Mouse (Mus musculus) limb, embryonic 13.5 days (tissue): ENCODE data around the gene Kif5a. TPM values are rescaled to one million over a fixed set of nuclear protein-coding genes. Genes with fewer than 3 reads are reported as not detected.

Experiments
- ATAC-seq: fragments of 200-750 bp; cut with Nextera tagmentation; 2 replicates; pipeline ENCODE4 v1.8.0; 2017; ENCODE audit warnings: low read depth, moderate number of reproducible peaks, moderate TSS enrichment; ENCODE audit not compliant: low FRiP score
- H3K27ac ChIP-seq: fragments of 300-500 bp; sonication (generic); 2 replicates; pipeline ENCODE4 v1.5.1; 2015; ENCODE audit warnings: inconsistent platforms, mild to moderate bottlenecking, moderate library complexity
- H3K27me3 ChIP-seq: fragments of 300-500 bp; sonication (generic); 2 replicates; pipeline ENCODE4 v1.6.1; 2015; ENCODE audit warnings: mild to moderate bottlenecking, inconsistent platforms
- H3K36me3 ChIP-seq: fragments of 300-500 bp; sonication (generic); 2 replicates; pipeline ENCODE4 v1.6.1; 2015; ENCODE audit warnings: inconsistent platforms, mild to moderate bottlenecking, moderate library complexity
- H3K4me1 ChIP-seq: fragments of 300-500 bp; sonication (generic); 2 replicates; pipeline ENCODE4 v1.6.1; 2015; ENCODE audit warnings: inconsistent platforms
- H3K4me2 ChIP-seq: fragments of 300-500 bp; sonication (generic); replicated peaks from 2 replicates; pipeline ENCODE4 v1.6.1; 2015; ENCODE audit warnings: inconsistent platforms, mild to moderate bottlenecking, moderate library complexity
- H3K4me3 ChIP-seq: fragments of 300-500 bp; sonication (generic); 2 replicates; pipeline ENCODE4 v1.5.1; 2015; ENCODE audit warnings: moderate library complexity, mild to moderate bottlenecking, inconsistent platforms
- H3K9ac ChIP-seq: fragments of 300-500 bp; sonication (generic); 2 replicates; pipeline ENCODE4 v1.6.1; 2015; ENCODE audit warnings: mild to moderate bottlenecking, inconsistent platforms
- H3K9me3 ChIP-seq: fragments of 300-500 bp; sonication (generic); 2 replicates; pipeline ENCODE4 v1.6.1; 2016; ENCODE audit warnings: inconsistent platforms
- WGBS: fragments of 180-500 bp; shearing (Covaris S2); methylation state at CpG from one replicate; pipeline ENCODE4 v1.1.7; 2015; 5-methylcytosine and 5-hydroxymethylcytosine counted together
- polyA plus RNA-seq: library from polyadenylated mRNA; unstranded; fragments of >200 nt; fragmentation: Nextera tagmentation; extraction: Ambion mirVana; gene quantifications from 2 replicates; pipeline ENCODE4 v1.2.1, GENCODE M21; 2015

The Kif5a gene
- polyA plus RNA-seq, 1 experiment from 2014 or later, result 4.8 TPM

- peaks cover 48% of the 10 kb centered on the region for H3K27me3 ChIP-seq
- peak overlapping the region; percentile 40 for H3K9ac ChIP-seq
- no peak overlapping the region for H3K27ac ChIP-seq
- peak overlapping the region; percentile 45 for H3K4me2 ChIP-seq
- no peaks in the 10 kb centered on the region for H3K9me3 ChIP-seq
- H3K36me3 ChIP-seq, result peaks cover 56% of the 10 kb centered on the region
- no peak for ATAC-seq
- no peak overlapping the region; the same call in 1 of the 2 replicates for H3K4me3 ChIP-seq
- 13% methylated on average over 20 of the region's 20 CpGs for WGBS
- H3K4me1 ChIP-seq, result peaks cover 34% of the 10 kb centered on the region
Observed at GRCm38 (mm10) chr10:127183759-127184158, 79.4 kb downstream of the Kif5a start.

GRCm38 (mm10) chr10:127182624-127183023 is 80.5 kb downstream of the Kif5a start:
- Histone ChIP-seq H3K4me1 (peaks cover 36% of the 10 kb centered on the region), H3K9me3 (no peaks in the 10 kb centered on the region), H3K4me2 (no peak overlapping the region), H3K27me3 (peaks cover 59% of the 10 kb centered on the region), H3K4me3 (no peak overlapping the region), H3K9ac (no peak overlapping the region), H3K36me3 (peaks cover 56% of the 10 kb centered on the region), H3K27ac (no peak overlapping the region)
- ATAC-seq, result no peak
- 89% methylated on average over 4 of the region's 4 CpGs for WGBS

DNA sequence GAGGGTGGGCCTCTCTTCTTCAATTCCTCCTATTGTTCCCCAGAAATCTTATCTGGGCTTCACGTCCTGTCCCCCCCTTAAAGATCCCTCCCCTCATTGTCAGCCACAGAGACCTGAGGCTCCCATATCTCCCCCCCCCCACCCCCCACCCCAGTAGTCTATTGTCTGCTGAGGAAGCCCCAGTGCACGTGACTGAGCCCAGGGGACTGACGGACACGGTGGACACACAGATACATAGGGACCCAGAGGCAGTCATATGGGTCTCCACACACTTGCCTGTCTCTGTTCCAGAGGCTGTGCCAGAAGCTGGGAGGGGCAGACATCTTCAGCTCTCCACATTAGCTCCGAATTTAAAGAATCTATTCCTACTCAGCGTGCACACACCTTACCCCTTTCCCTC is 81.6 kb downstream of the Kif5a start:
- Histone ChIP-seq H3K9me3 (no peaks in the 10 kb centered on the region), H3K4me3 (no peak overlapping the region), H3K9ac (no peak overlapping the region), H3K36me3 (peaks cover 50% of the 10 kb centered on the region), H3K4me1 (peaks cover 37% of the 10 kb centered on the region), H3K27ac (no peak overlapping the region), H3K27me3 (peaks cover 70% of the 10 kb centered on the region), H3K4me2 (no peak overlapping the region)
- no peak for ATAC-seq
- 77% methylated on average over 6 of the region's 6 CpGs for WGBS

- H3K4me2 ChIP-seq, result peak overlapping the region; percentile 60
- H3K4me3 ChIP-seq, result peak overlapping the region; percentile 33
- 26% methylated on average over 3 of the region's 3 CpGs for WGBS
- H3K27ac ChIP-seq, result no peak overlapping the region
- H3K9me3 ChIP-seq, result no peaks in the 10 kb centered on the region
- peaks cover 40% of the 10 kb centered on the region for H3K4me1 ChIP-seq
- peak overlapping the region; percentile 59 for H3K9ac ChIP-seq
- H3K36me3 ChIP-seq, result peaks cover 41% of the 10 kb centered on the region
- peaks cover 77% of the 10 kb centered on the region for H3K27me3 ChIP-seq
- no peak for ATAC-seq
Observed at GRCm38 (mm10) chr10:127180695-127181047, 82.5 kb downstream of the Kif5a start.

DNA sequence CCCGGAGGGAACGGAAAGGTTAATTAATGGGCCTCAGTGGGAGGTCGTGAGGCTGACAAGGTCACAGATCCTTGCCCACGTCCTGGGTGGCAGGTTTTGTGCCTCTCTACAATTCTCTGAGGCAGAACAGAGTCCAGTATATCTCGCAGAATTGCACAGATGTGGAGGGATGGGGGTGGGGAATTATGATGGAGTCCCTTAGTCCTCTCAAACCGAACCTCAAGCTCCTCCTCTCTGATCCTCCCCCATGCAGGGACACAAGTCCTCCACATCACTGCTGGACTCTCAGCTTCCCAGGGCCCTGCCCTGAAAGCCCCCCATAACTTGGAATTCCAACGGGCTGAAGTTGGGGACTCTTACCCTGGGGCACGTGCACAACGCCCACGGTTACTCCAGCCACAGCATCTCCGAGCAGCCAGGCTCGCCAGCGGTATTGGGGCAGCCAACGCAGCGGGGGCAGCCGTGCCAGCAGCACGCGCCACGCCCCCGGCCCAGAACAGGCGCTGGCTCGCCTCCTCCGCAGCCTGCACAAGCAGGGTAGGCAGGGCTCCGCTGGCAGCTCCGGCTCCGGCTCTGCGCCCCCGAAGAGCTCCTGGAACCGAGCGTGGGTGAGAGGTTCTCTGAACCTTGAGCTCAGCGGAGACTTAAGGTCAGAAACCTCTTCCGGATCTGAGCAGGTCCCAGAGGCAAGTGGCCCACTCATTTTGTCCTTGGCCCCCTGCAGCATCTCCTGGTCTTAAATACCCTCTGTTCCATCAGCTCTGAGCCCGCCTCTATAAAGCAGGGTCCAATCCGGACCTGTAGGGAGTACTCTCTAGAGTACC is 83.1 kb downstream of the Kif5a start, which contains the start of gene Slc26a10:
Gene Slc26a10 (minus strand): TSS at position 775 of the 824 bp plus-strand sequence.
- 2% methylated on average over 34 of the region's 34 CpGs for WGBS
- H3K36me3 ChIP-seq, result peaks cover 35% of the 10 kb centered on the region
- H3K27ac ChIP-seq, result no peak within 1 kb of the TSS
- H3K27me3 ChIP-seq, result peaks cover 74% of the 10 kb centered on the region
- H3K4me2 ChIP-seq, result peak within 1 kb of the TSS; percentile 60
- peak; percentile 16; the same call in 1 of the 2 replicates for ATAC-seq
- H3K4me1 ChIP-seq, result peaks cover 40% of the 10 kb centered on the region
- H3K9me3 ChIP-seq, result no peaks in the 10 kb centered on the region
- peak within 1 kb of the TSS; percentile 59 for H3K9ac ChIP-seq
- H3K4me3 ChIP-seq, result peak within 1 kb of the TSS; percentile 33

- ATAC-seq, result no peak
- peaks cover 72% of the 10 kb centered on the region for H3K27me3 ChIP-seq
- H3K4me1 ChIP-seq, result peaks cover 28% of the 10 kb centered on the region
- peak overlapping the region; percentile 60 for H3K4me2 ChIP-seq
- peak overlapping the region; percentile 36 for H3K9ac ChIP-seq
- no peak overlapping the region for H3K27ac ChIP-seq
- H3K36me3 ChIP-seq, result peaks cover 18% of the 10 kb centered on the region
- no peaks in the 10 kb centered on the region for H3K9me3 ChIP-seq
- WGBS, result 4% methylated on average over 41 of the region's 41 CpGs
- peak overlapping the region; percentile 32 for H3K4me3 ChIP-seq
Observed at GRCm38 (mm10) chr10:127178286-127179027, 84.7 kb downstream of the Kif5a start.

DNA sequence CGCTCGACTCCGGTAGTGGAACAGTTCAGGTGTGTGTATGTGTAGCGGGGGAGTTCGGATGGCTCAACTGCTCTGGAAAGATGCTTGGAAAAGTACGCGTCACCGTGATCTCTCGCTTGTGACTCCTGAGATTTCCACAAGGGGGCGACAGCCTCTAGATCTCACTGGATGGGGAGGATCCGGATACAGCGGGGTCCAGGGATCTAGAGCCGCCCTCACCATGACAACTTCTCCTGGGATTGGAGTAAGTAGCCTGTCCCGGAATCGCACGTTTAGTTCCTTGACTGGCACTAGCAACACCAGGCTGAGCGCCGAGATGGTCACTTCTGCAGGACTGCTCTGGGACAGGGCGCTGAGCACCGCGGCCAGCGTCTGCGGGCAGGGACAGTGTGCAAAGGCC is 85.4 kb downstream of the Kif5a start:
- H3K9ac ChIP-seq, result peak overlapping the region; percentile 36
- ATAC-seq, result peak; percentile 70

DNA sequence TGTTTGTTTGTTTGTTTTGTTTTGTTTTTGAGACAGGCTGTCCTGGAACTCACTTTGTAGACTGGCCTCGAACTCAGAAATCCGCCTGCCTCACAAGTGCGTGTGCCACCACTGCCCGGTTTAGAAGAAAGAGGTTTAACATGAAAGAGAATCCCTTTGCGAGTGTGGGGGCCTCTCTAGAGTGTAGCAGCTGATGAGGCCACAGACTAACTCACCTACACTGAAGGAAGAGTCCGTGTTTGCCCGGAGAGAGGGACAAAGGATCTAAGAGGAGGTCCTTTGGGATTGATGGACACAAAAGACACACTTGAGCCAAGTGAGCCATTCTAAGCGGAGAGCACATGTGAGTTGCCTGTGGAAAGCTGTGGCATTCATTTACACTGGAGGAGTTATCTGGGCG is 85.9 kb downstream of the Kif5a start:
- Histone ChIP-seq H3K4me3 (peak overlapping the region; percentile 32), H3K9me3 (no peaks in the 10 kb centered on the region), H3K4me2 (peak overlapping the region; percentile 60), H3K4me1 (peaks cover 28% of the 10 kb centered on the region), H3K27ac (no peak overlapping the region), H3K27me3 (peaks cover 65% of the 10 kb centered on the region), H3K36me3 (peaks cover 6% of the 10 kb centered on the region), H3K9ac (no peak overlapping the region; the same call in 1 of the 2 replicates)
- ATAC-seq, result no peak
- 23% methylated on average over 9 of the region's 9 CpGs for WGBS

More for the DNA sequence above, 85.4 kb downstream of the Kif5a start:
- Histone ChIP-seq H3K27ac (no peak overlapping the region), H3K4me2 (peak overlapping the region; percentile 60), H3K36me3 (peaks cover 11% of the 10 kb centered on the region), H3K4me3 (peak overlapping the region; percentile 32), H3K27me3 (peaks cover 69% of the 10 kb centered on the region), H3K9me3 (no peaks in the 10 kb centered on the region), H3K4me1 (peaks cover 28% of the 10 kb centered on the region)
- 1% methylated on average over 23 of the region's 23 CpGs for WGBS

DNA sequence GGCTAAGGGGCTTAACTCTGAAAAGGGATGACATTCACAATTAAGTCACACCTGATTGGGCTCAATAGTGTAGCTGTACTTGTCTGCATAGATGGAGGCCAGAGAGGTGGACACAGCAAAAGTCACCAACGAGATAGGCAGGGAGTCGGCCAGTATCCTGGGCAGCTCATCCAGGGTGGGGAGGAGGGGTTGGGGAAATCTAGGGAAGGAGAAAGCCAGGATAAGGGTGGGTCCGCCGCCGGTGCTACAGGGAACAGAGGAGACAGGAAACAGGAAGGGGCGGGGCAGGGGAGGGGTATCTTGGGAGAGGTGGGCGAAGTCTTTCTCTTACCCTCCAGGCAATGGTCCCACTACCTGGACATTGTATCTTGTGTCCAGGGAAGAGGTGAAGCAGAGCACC is 86.4 kb downstream of the Kif5a start:
- Histone ChIP-seq H3K36me3 (peaks cover 1% of the 10 kb centered on the region; the same call in 1 of the 2 replicates), H3K9me3 (no peaks in the 10 kb centered on the region), H3K4me1 (peaks cover 28% of the 10 kb centered on the region), H3K4me2 (peak overlapping the region; percentile 60), H3K9ac (no peak overlapping the region), H3K27ac (no peak overlapping the region), H3K4me3 (0 out of 2 replicates have a peak overlapping the region, but pooled peaks have one; percentile 10), H3K27me3 (peaks cover 65% of the 10 kb centered on the region)
- ATAC-seq, result no peak
- 7% methylated on average over 7 of the region's 7 CpGs for WGBS

DNA sequence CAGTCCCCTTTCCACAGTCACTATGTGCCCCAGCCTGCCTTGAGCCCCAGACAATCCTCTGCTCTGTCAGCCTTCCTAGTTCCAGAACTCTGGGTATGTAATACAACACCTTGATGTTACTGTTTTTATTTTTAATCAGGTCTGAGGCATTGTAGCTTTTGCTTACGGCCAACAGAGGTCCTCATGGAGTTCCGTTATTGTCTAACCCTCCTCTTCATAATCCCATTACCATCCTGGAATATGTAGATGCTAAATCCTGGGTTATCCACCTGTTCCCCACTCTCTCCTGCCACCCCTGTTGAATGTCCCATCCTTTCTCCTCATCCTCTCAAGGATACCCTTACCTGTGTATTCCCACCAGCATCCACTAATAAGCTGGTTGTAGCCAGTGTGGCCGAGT is 86.9 kb downstream of the Kif5a start:
- Histone ChIP-seq H3K9ac (no peak overlapping the region), H3K27ac (no peak overlapping the region), H3K4me3 (no peak overlapping the region), H3K4me2 (no peak overlapping the region), H3K9me3 (no peaks in the 10 kb centered on the region), H3K27me3 (peaks cover 65% of the 10 kb centered on the region), H3K4me1 (peaks cover 28% of the 10 kb centered on the region), H3K36me3 (no peaks in the 10 kb centered on the region)
- ATAC-seq, result no peak
- 34% methylated on average over 3 of the region's 3 CpGs for WGBS
